Mouse (Mus musculus) adrenal gland, postnatal 14 days (tissue): Measurements from ENCODE around the gene Crygb. TPM values are rescaled to one million over a fixed set of nuclear protein-coding genes. Genes with fewer than 3 reads are reported as not detected.
"Not testable (repeated sequence)": the region's sequence is repeated elsewhere in the genome, so short reads cannot be mapped to it uniquely, and the experiment has no call there.

ENCODE experiments used
- DNase-seq: peaks from one replicate; pipeline ENCODE4 v3.0.0; 2021; ENCODE audit warnings: mixed read lengths
- total RNA-seq: library from RNA; stranded (reverse); gene quantifications from 2 replicates; pipeline ENCODE4 v1.2.3, GENCODE M21; 2021

Gene Crygb
- total RNA-seq, 1 experiment from 2014 or later: not detected

GRCm38 (mm10) chr1:65067842-65068241 lies 14.2 kb downstream of the Crygb start:
- DNase-seq: no peak

GRCm38 (mm10) chr1:65064201-65064600 lies 17.9 kb downstream of the Crygb start:
- DNase-seq: no peak

- DNase-seq: no peak
Observed at GRCm38 (mm10) chr1:65063352-65063751, 18.7 kb downstream of the Crygb start, which contains the start of gene Crygd. Gene Crygd (minus strand): TSS chr1:65063452.

GRCm38 (mm10) chr1:65052140-65052539 lies 29.9 kb downstream of the Crygb start:
- no peak for DNase-seq

GRCm38 (mm10) chr1:65051696-65052095 lies 30.4 kb downstream of the Crygb start:
- DNase-seq: no peak

GRCm38 (mm10) chr1:65050952-65051351 lies 31.1 kb downstream of the Crygb start, which contains the start of gene Cryge:
Gene Cryge (minus strand): TSS chr1:65051149.
- not testable (repeated sequence) for DNase-seq

- peak; percentile 73 for DNase-seq
Observed at GRCm38 (mm10) chr1:65048781-65049180, 33.3 kb downstream of the Crygb start.

GRCm38 (mm10) chr1:65046401-65047109 lies 35.5 kb downstream of the Crygb start:
- peak; percentile 54 for DNase-seq

- peak; percentile 71 for DNase-seq
Observed at GRCm38 (mm10) chr1:65043433-65043832, 38.7 kb downstream of the Crygb start.

- peak; percentile 23 for DNase-seq
Observed at GRCm38 (mm10) chr1:65041837-65042236, 40.3 kb downstream of the Crygb start.

GRCm38 (mm10) chr1:65040806-65041205 lies 41.3 kb downstream of the Crygb start:
- DNase-seq: peak; percentile 86

- no peak for DNase-seq
Observed at GRCm38 (mm10) chr1:65039679-65040078, 42.4 kb downstream of the Crygb start.

- DNase-seq: no peak
Observed at GRCm38 (mm10) chr1:65037542-65037941, 44.5 kb downstream of the Crygb start.

GRCm38 (mm10) chr1:65035513-65035912 lies 46.6 kb downstream of the Crygb start:
- no peak for DNase-seq

- peak; percentile 79 for DNase-seq
Observed at GRCm38 (mm10) chr1:65032641-65033040, 49.4 kb downstream of the Crygb start, which contains the start of gene Akr1cl. Gene Akr1cl (minus strand): TSS chr1:65032759.

Other genes with a start within 250 kb of the Crygb start
- 19.2 and 20.4 TPM in 2 replicates for gene Plekhm3, start 125.5 kb downstream of the Crygb start, total RNA-seq
- 426 and 514 TPM in 2 replicates for gene Akr1cl, start 49.5 kb downstream of the Crygb start, total RNA-seq
- gene Cryge, start 31.1 kb downstream of the Crygb start, total RNA-seq: not detected in 2 replicates
- not detected in 2 replicates for gene Crygd, start 18.8 kb downstream of the Crygb start, total RNA-seq
- gene Crygc, start 8.6 kb downstream of the Crygb start, total RNA-seq: not detected in 2 replicates
- gene Cryga, start 21.1 kb upstream of the Crygb start, total RNA-seq: not detected in 2 replicates
- gene Gm28845, start 37.3 kb upstream of the Crygb start, total RNA-seq: not detected in 2 replicates
- not detected in 2 replicates for gene D630023F18Rik, start 40.9 kb upstream of the Crygb start, total RNA-seq
- gene Idh1, start 104.2 kb upstream of the Crygb start, total RNA-seq: 345 and 387 TPM in 2 replicates
- 27.9 TPM in 2 replicates for gene Pikfyve, start 104.4 kb upstream of the Crygb start, total RNA-seq
- gene Pth2r, start 199.8 kb upstream of the Crygb start, total RNA-seq: not detected in 2 replicates